Mouse (Mus musculus) heart, postnatal 10 days (tissue): ENCODE data around the gene Olfr877. TPM values are rescaled to one million over a fixed set of nuclear protein-coding genes. Genes with fewer than 3 reads are reported as not detected.

Source experiments
- DNase-seq, 2 experiments: peaks; one replicate each; pipeline ENCODE4 v3.0.0; 2021
- intact Hi-C: fragments of 180-260 bp; cut with DNase I; formaldehyde crosslinking; loops from one replicate; pipeline ENCODE4 v1.15.1; 2025
- total RNA-seq, 2 experiments: library from RNA; stranded (reverse); gene quantifications; 2 replicates each; pipeline ENCODE4 v1.2.3; 2021

Gene Olfr877
- total RNA-seq, result not detected

DNA sequence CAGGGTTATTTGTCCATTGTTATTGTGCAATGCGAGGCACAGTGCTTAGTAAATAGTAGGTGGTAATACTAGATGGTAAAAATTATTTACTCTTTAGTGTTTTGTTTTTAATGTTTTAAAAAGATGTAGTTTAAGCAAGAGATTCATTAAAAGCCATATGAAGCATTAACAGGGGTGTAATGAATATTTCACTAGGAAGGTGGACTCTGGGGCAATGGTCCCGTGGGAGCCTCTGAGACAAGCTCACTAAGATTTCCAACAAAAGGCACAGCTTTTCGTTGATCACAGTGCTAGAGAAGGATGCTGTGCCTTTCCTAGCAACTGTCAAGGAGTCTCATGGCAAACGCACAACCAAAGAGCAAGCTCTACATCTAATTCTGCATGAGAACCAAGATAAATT lies at the start of gene Olfr877:
Gene Olfr877, plus strand, starts transcription at position 301 of the 400 bp plus-strand sequence.
- DNase-seq, result no peak
- intact Hi-C loops, result no loop called here

DNA sequence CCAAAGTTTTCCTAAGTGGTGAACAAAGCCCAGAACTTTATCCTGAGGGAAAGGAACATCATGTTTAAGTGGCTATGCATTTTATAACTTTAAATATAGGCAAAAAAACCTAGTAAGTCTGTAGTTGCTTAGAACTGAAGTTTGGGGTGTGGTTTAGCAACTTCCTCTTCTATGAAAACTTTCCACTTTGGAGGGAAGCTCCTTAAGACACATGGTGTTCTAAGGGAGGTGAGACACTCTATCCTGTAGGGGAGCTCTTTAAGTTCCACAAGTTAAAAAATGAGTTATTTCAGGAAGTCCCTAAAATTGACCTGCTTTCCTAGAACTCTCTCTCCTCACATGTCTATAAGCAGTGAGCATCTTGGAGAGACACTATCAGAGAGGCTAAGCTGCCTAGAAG lies 46.8 kb upstream of the Olfr877 start:
- intact Hi-C loops, result no loop called here
- DNase-seq, result no peak

DNA sequence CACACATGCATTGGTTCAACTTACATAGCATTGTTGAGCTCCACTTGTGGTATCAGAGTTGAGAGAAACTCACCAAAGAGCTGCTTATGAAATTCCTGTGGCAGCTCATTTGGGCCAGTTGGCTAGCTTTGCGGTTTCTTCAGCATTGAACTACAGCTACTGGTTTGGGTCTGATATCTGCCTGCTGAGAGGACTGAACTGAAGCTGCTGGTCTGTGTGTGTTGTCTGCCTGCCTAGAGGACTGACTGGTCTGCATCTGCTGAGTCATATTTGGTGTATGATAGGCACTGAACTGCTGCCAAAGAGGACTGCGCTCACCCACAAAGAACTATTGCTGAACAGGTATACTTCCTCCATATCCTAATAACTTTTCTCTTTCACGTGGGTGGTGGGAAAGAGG lies 45.6 kb upstream of the Olfr877 start:
- peak; percentile 3 to 4 for DNase-seq
- intact Hi-C loops, result no loop called here

DNA sequence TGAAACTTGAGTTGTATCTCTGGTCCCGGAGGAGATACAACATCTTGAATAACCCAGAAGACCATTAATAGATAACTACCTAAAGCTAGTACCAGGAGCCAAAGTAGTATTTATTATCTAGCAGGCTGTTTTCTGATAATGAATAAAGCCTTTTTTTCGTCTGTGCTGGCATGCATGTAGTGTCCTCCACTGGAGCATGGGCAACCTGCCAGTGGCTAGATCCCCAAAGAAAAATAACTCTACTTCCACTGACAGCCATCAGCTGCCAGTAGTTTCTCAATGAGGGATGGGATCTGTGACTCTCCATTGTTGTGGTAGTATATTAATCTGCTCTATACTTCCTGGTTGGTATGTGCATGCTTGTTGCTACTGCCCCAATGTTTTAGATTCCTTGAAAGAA lies 45.1 kb upstream of the Olfr877 start:
- DNase-seq, result peak; percentile 8 to 10
- intact Hi-C loops, result no loop called here

DNA sequence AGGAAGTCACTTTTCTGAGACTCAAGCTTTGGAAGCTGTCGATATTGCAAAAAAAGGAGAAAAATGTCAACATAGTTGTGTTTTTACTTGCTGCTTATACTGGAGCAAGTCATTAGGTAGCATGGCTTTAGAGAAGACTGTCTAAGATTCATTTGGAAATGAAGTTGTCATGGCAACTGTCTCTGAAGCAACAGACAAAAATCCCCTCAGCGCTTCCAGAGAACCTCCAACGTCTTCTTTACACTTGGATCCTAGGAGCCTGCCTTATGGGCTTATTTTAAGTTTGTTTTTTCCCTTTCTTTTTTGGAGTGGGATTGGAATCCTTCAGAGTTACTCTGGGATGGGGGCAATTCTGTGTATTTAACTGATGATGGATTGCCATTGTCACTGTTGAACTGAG lies 39.4 kb upstream of the Olfr877 start:
- intact Hi-C loops, result no loop called here
- no peak for DNase-seq

DNA sequence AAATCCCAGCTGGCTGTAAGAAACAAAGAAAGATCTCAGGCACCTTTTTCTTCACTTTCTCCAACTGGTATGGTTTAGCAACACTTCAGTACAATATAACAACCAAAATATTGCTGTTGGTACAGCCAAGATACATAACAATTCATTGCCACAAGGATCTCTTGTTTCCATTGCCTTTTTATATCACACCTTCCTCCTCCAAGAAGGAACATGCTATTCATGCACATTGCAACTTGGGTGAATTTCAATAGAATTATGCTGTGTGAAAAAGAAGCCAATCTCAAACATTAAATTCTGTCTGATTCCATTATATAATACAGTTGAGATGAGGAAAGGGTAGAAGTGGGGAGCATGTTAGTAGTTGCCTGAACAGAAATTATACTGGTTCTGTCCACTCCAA lies 24.2 kb upstream of the Olfr877 start:
- intact Hi-C loops, result no loop called here
- no peak for DNase-seq

DNA sequence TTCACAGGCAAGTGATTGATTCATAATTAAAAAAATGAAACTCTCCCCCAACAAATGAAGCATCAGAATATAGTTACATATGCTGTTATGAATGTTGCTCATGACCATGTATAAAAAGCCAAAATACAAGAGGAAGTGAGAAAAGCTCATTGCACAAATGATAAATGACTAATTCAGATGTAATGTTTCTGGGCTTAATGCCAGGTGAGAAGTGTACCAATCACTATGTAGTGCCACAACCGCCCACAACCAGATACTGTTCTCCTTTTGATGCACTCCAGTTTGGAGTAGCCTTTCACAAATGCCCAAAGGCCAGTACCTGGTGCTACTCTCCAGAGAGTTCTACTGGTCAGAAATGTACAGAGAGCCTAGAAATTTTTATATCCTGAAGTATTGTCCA lies 20.7 kb upstream of the Olfr877 start:
- intact Hi-C loops, result no loop called here
- DNase-seq, result no peak

DNA sequence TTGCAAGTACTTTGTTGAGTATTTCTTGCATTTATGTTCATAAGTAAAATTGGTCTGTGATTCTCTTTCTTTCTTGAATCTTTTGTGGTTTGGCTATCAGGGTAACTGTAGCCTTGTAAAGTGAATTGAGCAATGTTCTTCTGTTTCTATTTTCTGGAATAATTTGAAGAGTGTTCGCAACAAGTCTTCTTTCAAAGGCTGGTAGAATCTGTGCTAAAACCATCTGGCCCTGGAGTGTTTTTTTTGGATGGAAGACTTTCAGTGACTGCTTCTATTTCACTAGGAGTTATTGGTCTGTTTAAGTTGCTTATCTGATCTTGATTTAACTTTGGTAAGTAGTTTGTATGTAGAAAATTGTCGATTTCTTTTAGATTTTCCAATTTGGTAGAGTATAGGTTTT lies 4.8 kb upstream of the Olfr877 start:
- intact Hi-C loops, result no loop called here
- no peak for DNase-seq

DNA sequence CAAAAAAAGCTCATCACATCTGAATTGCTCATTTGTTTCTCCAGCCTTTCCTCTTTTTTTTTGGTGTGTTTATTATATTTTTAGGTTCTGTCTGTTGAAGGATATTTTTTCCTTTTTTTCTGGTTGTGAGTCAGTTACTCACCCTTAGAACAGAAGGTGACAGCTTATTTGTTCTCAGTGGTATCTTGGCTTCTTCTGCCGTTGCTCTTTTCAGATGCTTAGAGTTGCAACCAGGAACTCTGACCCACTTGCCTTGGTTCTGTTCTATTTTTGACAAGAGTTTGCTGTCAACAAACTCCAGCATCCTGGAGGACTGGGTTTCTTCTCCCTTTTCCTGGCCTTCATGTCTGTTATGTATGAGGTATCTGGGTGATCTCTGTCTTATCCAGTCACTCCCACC lies 9.3 kb downstream of the Olfr877 start:
- intact Hi-C loops, result no loop called here
- no peak for DNase-seq

DNA sequence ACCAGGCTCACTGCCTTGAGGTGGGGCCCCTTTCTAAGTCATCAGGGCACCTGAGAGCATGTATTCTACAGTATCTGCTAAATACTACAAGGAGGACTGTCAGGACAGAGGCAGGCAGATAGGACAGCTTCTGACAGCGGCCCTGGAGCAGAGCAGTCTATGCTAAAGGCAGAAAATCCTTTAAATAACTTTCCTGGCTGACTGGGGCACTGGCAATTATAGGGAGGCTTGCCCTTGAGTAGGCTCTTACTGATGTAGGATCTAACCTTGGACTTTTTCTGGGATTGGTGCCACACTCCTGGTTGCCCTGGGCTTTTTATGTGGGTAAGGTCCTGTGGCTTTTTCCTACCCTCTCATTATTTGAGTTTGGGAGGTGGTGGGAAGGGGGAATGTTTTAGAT lies 16.2 kb downstream of the Olfr877 start:
- intact Hi-C loops, result no loop called here
- DNase-seq, result peak in 1 of 2 experiments; percentile 1

DNA sequence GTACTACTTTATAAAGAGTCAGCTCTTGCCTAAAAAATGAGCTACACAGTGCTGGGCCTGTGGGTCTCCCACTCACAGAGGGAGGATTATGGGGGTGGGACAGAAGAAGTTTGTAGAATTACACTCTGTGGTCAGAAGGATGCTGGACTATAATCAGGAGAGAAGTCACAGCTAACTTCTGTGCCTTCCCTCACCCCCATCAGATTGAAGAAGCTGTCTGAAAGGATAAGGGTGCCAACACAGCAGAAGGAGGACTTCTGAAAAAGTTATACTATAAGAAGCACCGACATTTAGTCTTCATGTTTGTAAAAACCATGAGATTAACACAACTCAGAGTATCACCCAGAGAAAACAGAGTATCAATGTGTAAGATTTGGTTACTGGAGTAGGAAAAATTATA lies 17.0 kb downstream of the Olfr877 start:
- no peak for DNase-seq
- intact Hi-C loops, result no loop called here

DNA sequence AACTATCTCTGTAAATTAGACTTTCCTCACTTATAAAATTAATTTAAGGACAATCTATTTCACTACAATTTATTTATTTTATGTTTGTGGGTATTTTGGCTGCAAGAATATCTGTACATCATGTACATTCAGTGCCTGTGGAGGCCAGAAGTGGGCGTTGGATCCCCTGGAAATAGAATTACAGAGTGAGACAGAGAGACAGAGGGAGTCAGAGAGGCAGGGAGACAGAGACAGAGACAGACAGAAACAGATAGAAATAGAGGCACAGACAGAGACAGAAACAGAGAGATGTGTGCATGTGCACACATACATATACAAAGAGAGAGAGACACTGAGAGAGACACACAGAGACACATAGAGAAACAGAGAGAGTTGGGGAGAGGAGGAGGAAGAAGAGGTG lies 17.5 kb downstream of the Olfr877 start:
- intact Hi-C loops, result no loop called here
- DNase-seq, result no peak

DNA sequence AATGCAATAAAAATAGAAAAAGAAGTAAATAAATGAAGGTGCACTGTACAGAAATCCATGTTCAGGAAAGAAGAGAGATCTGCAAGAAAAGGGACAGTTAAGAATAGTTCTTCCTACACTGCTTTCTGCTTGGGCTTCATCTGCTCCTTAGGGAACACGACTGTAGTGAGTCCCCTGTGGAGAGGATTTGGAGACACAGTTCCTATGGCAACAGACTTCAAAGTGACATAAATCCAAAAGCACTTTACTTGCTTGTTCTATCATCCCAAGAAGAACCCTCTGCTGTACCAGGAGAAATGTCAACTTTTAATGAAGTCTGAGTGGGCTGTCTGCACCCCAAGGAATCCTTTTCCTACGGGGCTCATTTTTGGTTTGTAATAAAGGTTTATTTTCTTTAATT lies 36.9 kb downstream of the Olfr877 start:
- DNase-seq, result no peak
- intact Hi-C loops, result no loop called here

DNA sequence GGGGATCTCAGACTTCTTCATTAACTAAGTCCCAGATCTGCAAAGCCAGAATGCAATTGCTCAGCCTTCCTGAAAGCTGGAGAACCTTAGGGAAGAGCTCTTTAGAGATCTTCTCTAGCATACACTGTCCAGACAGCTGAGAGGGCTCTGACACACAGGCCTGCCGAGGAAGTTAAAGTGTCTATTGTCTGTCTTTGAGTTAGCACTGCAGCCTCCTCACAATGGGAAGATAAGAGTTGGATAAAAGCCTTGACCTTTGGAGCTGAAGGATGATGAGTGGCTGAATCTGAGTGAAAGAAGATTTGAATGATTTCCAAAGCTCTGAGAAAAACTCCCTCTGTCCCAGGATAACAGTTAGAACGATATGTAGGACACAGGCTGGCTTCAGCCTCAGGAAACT lies 42.6 kb downstream of the Olfr877 start, which contains the start of gene Olfr145:
Gene Olfr145, plus strand, starts transcription at position 64 of the 400 bp plus-strand sequence.
- intact Hi-C loops, result no loop called here
- DNase-seq, result no peak

DNA sequence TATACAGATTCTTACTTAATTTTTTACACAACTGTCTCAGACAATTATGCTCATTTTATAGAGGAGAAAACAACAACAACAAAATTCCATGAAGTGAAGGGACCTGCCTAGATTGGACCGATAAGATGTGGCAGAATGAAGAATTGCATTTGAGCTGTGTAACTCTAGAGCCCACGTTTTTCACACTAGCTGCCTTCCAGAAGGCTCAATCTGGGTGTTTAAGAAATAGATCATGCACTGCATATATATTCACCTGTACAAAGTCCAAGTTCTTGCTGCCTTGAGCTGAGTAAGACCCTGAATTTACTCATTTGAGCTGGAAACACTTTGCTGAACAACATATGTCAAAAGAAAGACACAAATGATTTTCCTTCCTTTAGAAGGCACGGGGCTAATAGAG lies 51.5 kb downstream of the Olfr877 start:
- DNase-seq, result no peak
- intact Hi-C loops, result no loop called here

Other genes starting within 250 kb of the Olfr877 start
- gene Spa17, start 240.5 kb upstream of the Olfr877 start, total RNA-seq, result 1 to 10 TPM; 3.4 to 3.9 TPM
- 10 to 100 TPM; 51.5 to 52.8 TPM for gene Tbrg1, start 197.0 kb upstream of the Olfr877 start, total RNA-seq
- gene Panx3, start 185.0 kb upstream of the Olfr877 start, total RNA-seq, result not detected
- gene Olfr160, start 138.0 kb upstream of the Olfr877 start, total RNA-seq, result not detected
- gene Olfr874, start 109.2 kb upstream of the Olfr877 start, total RNA-seq, result not detected
- not detected for gene Olfr875, start 82.4 kb upstream of the Olfr877 start, total RNA-seq
- gene Olfr876, start 51.2 kb upstream of the Olfr877 start, total RNA-seq, result not detected
- gene Olfr145, start 42.5 kb downstream of the Olfr877 start, total RNA-seq, result not detected
- not detected for gene Olfr878, start 63.6 kb downstream of the Olfr877 start, total RNA-seq
- not detected for gene Olfr881, start 137.6 kb downstream of the Olfr877 start, total RNA-seq
- gene Olfr883, start 171.5 kb downstream of the Olfr877 start, total RNA-seq, result not detected
- not detected for gene Olfr884, start 192.3 kb downstream of the Olfr877 start, total RNA-seq
- not detected for gene Olfr885, start 207.1 kb downstream of the Olfr877 start, total RNA-seq
- not detected for gene Olfr887, start 229.8 kb downstream of the Olfr877 start, total RNA-seq